In the genomic region with DNA sequence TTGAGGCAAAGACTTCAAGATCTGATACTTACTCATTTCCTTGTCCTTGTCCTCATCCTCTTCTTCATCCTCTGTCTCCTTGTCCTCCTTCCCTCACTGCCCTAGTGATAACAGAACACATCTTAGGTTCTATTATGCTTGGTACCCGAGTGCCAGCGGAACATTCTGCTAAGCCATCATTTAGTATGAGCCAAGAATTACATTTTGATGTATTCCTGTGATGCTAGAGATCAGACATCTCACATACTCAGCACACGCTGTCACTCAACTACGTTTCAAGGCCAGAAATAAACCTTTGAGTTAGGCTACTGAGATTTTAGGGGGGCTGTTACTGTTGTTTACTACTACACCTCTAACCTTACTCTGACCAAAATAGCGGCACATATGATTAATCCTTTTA, we compare ENCODE assay signal across 8 mouse cellular contexts. TPM values are rescaled to one million over a fixed set of nuclear protein-coding genes. Genes with fewer than 3 reads are reported as not detected.
DNase-seq lines count a peak whose midpoint lies in the region; ATAC-seq and TF ChIP-seq lines count a peak whose summit lies in the region.

A gene (minus strand): TSS at position 101 of the 400 bp plus-strand sequence.

- TF ChIP-seq CTCF in lung, adult 2 months (IDR thresholded peaks at IDR 0.05; ENCODE audit: insufficient read depth, low read length), result no peak

- ATAC-seq in embryonic facial prominence, embryonic 13.5 days (ENCODE audit: insufficient number of reproducible peaks, insufficient read depth, low FRiP score, low TSS enrichment, low read depth), result no peak
- no peak for ATAC-seq in heart, embryonic 13.5 days (ENCODE audit: extremely low read depth, insufficient number of reproducible peaks, low FRiP score, low TSS enrichment)
- ATAC-seq in neural tube, embryonic 14.5 days (ENCODE audit: low read depth), result no peak

- no peak for DNase-seq in lung, adult 2 months
- no peak for DNase-seq in lung, postnatal 25 days (ENCODE audit: low spot score)
- no peak for DNase-seq in left cerebral cortex, postnatal 14 days (ENCODE audit: low spot score in 2 of 2)
- DNase-seq in embryo, embryonic 11 days, result no peak
- DNase-seq in spleen, postnatal 14 days (ENCODE audit: low spot score in 2 of 2), result no peak

- H3K4me3 ChIP-seq in lung, adult 2 months (replicated peaks; ENCODE audit: extremely low read depth, low read depth, low read length), result no peak within 1 kb of the TSS
- H3K4me3 ChIP-seq in embryonic facial prominence, embryonic 13.5 days, result no peak within 1 kb of the TSS
- no peak within 1 kb of the TSS for H3K4me3 ChIP-seq in heart, embryonic 13.5 days
- no peak within 1 kb of the TSS for H3K4me3 ChIP-seq in neural tube, embryonic 14.5 days (ENCODE audit: low read depth, low read length)

- intact Hi-C loops in left cerebral cortex, postnatal 14 days (cut with DNase I), result no loop called here

- H3K27ac ChIP-seq in embryonic facial prominence, embryonic 13.5 days, result no peak within 1 kb of the TSS
- no peak within 1 kb of the TSS for H3K27ac ChIP-seq in heart, embryonic 13.5 days (replicated peaks)
- no peak within 1 kb of the TSS for H3K27ac ChIP-seq in neural tube, embryonic 14.5 days (ENCODE audit: low read depth, low read length)

- no peak for TF ChIP-seq POLR2A in lung, adult 2 months (IDR thresholded peaks at IDR 0.05; ENCODE audit: borderline replicate concordance, extremely low read depth, low read depth, low read length)

- 84% methylated on average over 5 of the region's 5 CpGs for WGBS in lung, adult 2 months
- 87% methylated on average over 5 of the region's 5 CpGs for WGBS in embryonic facial prominence, embryonic 13.5 days
- 72% methylated on average over 5 of the region's 5 CpGs for WGBS in heart, embryonic 13.5 days
- whole genome bisulfite sequencing in neural tube, embryonic 14.5 days, result 91% methylated on average over 5 of the region's 5 CpGs

- H3K27me3 ChIP-seq in embryonic facial prominence, embryonic 13.5 days, result no peaks in the 10 kb centered on the region
- H3K27me3 ChIP-seq in heart, embryonic 13.5 days (replicated peaks), result no peaks in the 10 kb centered on the region
- no peaks in the 10 kb centered on the region for H3K27me3 ChIP-seq in neural tube, embryonic 14.5 days (ENCODE audit: control insufficient read depth, insufficient read depth, low read length)

- no peaks in the 10 kb centered on the region for H3K36me3 ChIP-seq in embryonic facial prominence, embryonic 13.5 days
- H3K36me3 ChIP-seq in heart, embryonic 13.5 days, result no peaks in the 10 kb centered on the region
- no peaks in the 10 kb centered on the region for H3K36me3 ChIP-seq in neural tube, embryonic 14.5 days (ENCODE audit: control insufficient read depth, insufficient read depth, low read length)

- H3K4me1 ChIP-seq in lung, adult 2 months (ENCODE audit: control insufficient read depth, insufficient read depth, low read length), result no peaks in the 10 kb centered on the region
- no peaks in the 10 kb centered on the region for H3K4me1 ChIP-seq in embryonic facial prominence, embryonic 13.5 days
- H3K4me1 ChIP-seq in heart, embryonic 13.5 days, result no peaks in the 10 kb centered on the region
- no peaks in the 10 kb centered on the region for H3K4me1 ChIP-seq in neural tube, embryonic 14.5 days (ENCODE audit: control insufficient read depth, insufficient read depth, low read length)

- no peaks in the 10 kb centered on the region for H3K9me3 ChIP-seq in embryonic facial prominence, embryonic 13.5 days
- 0 out of 2 replicates have a peak, but pooled peaks cover 4% of the 10 kb centered on the region for H3K9me3 ChIP-seq in heart, embryonic 13.5 days
- H3K9me3 ChIP-seq in neural tube, embryonic 14.5 days (ENCODE audit: control insufficient read depth, low read length), result no peaks in the 10 kb centered on the region

- no peak within 1 kb of the TSS for H3K4me2 ChIP-seq in embryonic facial prominence, embryonic 13.5 days
- no peak within 1 kb of the TSS for H3K4me2 ChIP-seq in heart, embryonic 13.5 days
- no peak within 1 kb of the TSS for H3K4me2 ChIP-seq in neural tube, embryonic 14.5 days (ENCODE audit: low read depth, low read length)

- no peak within 1 kb of the TSS for H3K9ac ChIP-seq in embryonic facial prominence, embryonic 13.5 days
- no peak within 1 kb of the TSS for H3K9ac ChIP-seq in heart, embryonic 13.5 days
- no peak within 1 kb of the TSS for H3K9ac ChIP-seq in neural tube, embryonic 14.5 days (replicated peaks; ENCODE audit: low read depth, low read length)

RNA-seq across cellular contexts. Expression of the gene that starts here (rescaled TPM):
- polyA plus RNA-seq in lung, adult 2 months (2012; rRNA removed), result 25.4 and 36.5 TPM in 2 replicates
- 56.5 and 59.2 TPM in 2 replicates for polyA plus RNA-seq in embryonic facial prominence, embryonic 13.5 days (2015; fragmentation: Nextera tagmentation; extraction: Ambion mirVana)
- 35.5 and 39.6 TPM in 2 replicates for polyA plus RNA-seq in heart, embryonic 13.5 days (2015; fragmentation: Nextera tagmentation; extraction: Ambion mirVana)
- total RNA-seq in left cerebral cortex, postnatal 14 days (2021), result 10 to 100 TPM; 55.2 to 55.8 TPM
- polyA plus RNA-seq in neural tube, embryonic 14.5 days (2014; fragmentation: Nextera tagmentation; extraction: Ambion mirVana), result 62.6 and 66.5 TPM in 2 replicates
